Mouse (Mus musculus) urinary bladder, postnatal 4 days (tissue): Measurements from ENCODE around the gene Hist2h3c1.
"Not testable (repeated sequence)": the region's sequence is repeated elsewhere in the genome, so short reads cannot be mapped to it uniquely, and the experiment has no call there.

Experiments used
- DNase-seq, 2 experiments: peaks; one replicate each; pipeline ENCODE4 v3.0.0; 2021 to 2022; ENCODE audit warnings: low spot score in 2 of 2

Gene Hist2h3c1

DNA sequence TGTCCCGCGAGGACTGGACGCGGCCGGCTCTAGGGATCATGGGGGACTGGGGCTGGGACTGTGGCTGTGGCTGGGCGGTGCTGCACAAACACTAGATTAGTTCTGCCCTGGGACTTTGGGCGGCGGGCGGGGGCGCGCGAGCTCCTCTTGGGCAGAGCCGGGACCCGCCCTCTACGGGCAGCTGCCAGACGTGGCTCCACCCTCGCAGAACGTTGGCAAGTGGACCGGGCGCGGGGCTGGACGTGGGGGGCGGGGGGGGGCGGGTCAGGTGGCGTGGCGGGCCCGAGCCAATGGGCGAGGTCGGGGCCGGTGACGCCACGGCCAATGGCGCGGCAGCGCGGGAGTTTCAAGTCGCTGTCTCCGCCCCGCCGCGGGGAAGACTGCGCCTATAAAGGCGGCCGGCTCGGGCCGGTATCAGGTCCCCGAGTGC is at the start of gene Hist2h3c1:
TSS of gene Hist2h3c1 (plus strand) at position 259 of the 430 bp plus-strand sequence.
- DNase-seq = not testable (repeated sequence)

DNA sequence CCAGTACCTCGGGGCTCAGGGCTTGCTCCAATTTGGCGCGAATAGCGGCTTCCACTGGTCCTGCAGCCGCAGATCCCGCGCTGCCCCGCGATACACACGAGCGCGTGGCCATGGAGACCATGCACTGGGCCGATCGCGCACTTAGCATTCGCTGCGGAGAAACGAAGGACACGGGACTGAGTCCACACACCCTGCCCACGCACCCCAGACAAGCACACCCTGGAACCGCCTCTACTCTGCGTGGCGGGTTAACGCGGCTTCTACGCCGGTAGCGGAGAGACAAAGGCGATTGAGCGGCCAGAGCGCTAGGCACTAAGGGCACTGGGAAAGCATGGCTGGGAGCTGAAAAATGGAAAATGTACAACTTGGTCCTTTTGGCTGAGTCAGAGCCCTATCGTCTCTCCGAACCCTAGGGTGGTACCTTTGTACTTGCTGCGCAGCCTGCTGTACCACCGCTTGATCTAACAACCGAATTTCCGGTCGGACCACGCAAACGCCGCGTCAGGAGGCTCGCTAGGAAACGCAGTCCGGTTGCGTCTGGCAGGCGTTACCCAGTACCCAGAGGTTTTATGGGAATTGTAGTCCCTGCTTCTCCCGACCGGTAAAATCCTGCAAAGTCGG is 49.2 kb upstream of the Hist2h3c1 start:
- peak; percentile 81 to 86 for DNase-seq

DNA sequence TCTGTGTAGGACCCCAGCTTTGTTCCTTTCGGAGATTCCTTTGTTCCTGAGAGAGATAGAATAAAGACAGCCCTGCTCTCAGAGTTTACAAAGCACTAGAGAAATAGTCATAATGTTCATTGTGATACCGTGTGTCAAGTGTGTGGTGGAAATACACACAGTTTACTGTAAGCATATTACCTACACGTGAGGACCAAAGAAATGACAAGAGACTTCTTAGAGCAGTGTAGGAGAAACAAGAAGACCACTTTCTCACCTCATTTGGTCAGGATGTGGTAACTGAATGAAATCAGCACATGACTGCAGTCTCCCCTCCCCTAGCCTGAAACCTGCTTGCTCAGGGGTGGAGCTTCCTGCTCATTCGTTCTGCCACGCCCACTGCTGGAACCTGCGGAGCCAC is 48.3 kb upstream of the Hist2h3c1 start:
- DNase-seq = no peak

DNA sequence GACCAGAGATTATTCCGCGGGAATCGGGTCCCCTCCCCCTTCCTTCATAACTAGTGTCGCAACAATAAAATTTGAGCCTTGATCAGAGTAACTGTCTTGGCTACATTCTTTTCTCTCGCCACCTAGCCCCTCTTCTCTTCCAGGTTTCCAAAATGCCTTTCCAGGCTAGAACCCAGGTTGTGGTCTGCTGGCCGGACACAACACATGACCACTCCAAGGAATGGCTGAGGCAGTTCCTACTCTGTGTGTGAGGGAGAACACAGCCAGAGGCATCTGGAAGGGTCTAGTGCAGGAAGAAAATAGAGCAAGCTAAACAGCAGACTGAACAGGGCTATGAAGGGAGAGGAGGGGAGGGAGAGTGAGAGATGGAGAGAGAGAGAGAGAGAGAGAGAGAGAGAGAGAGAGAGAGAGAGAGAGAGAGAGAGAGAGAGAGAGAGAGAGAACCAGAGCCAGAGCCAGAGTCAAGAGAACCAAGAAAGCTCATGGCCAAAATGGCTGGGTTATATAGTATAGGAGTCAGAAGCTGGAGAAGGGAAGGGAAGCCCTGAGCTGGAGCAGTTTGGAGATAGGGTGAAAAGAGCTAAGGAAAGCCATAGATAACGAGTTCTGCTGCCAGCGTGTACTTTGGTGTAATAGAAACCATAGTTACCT is 47.8 kb upstream of the Hist2h3c1 start:
- DNase-seq = not testable (repeated sequence)

DNA sequence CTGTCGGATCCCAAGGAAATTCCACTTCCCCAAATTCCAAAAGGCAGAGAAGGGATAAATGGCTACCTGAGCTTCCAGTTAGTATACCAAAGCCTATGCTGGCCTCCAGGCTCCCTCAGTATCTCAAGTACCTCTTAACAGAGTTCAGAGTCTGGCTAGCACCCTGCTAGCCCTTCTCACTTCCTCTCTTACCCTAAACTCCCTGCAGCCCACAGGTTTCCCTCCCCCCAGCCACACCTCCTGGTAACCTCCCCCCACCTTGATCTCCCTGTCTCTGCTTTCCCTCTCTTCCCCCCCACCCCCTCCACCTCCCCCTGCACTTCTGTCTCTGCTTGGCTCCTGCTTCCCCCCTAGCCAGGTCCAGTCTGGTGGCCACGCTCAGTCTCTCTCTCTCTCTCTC is 46.8 kb upstream of the Hist2h3c1 start:
- DNase-seq = no peak

DNA sequence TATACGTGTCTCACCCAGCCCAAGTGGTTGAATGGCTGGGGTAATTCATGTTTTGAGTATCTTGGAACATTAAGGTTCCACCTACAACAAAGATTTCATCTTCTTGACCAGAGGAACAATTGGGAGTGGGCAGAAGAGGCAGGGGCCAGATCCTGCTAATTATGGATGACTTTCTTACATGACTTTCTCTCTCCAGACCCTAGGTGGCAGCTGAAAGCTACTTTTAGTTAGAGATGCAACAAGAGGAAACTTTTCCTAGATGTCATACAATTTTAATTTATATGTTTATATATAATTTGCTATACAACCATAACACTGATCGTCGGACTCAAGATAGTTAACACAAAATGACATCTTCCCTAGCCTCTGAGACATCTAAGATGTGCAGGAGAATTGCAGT is 38.7 kb upstream of the Hist2h3c1 start:
- no peak for DNase-seq

DNA sequence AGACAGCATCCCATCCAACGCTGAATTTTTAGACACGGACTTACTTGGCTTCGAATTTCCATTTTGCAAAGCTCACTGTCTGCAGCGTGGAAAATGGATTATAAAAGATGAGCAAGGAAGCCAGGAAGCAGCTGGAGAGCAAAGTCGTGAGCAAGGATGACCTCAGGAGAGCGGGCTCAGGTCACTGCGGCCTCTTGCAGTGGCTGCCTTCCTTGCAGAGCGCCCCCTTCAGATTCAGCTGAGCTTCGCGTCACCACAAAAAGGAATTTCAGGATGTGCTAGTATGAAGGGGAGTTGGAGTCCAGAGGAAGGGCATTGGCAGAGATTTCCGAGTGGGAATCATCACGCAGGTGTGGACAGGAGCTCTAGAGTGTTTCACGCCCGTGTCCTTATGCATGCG is 37.2 kb upstream of the Hist2h3c1 start:
- DNase-seq = no peak

DNA sequence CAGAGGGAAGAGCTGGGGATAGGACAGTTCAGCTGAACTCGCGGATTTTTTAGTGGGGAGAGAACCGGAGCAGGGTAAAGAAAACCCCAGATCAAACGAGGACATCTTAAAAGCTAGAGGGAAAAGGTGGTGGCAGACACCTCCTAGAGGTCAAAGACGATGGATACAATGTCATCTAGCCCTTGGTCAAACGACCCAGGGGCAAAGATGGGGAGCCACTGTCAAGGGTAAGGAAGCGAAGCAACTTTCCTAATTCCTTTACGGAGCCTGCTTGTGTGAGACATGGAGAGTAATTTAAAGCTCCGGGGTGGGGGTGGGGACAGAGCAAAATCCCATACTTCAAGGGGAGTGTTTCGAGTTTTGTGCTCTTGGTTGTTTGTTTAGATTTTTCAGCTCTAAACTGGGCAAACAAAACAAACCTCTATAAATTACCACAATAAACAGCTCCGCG is 27.3 kb upstream of the Hist2h3c1 start:
- DNase-seq = no peak

DNA sequence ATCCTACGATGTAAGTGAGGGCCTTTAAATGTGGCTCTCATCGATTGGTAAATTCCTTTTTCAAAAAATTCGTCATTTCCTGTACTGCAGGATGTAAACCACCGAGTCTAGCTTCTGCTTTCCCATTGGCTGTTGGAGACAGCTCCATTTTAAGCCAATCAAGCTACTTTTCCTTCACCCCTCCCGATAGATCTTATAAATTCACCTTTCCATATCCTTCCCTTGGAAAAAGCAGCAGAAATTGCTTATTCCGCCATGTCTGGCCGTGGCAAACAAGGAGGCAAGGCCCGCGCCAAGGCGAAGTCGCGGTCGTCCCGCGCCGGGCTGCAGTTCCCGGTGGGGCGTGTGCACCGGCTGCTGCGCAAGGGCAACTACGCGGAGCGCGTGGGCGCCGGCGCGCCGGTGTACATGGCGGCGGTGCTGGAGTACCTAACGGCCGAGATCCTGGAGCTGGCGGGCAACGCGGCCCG is 26.8 kb upstream of the Hist2h3c1 start, which contains the start of the genes Bola1 and Hist2h2ab:
TSS of gene Bola1 (minus strand) at position 49 of the 470 bp plus-strand sequence.
TSS of gene Hist2h2ab (plus strand) at position 205 of the 470 bp plus-strand sequence.
- DNase-seq = peak; percentile 64 to 65

DNA sequence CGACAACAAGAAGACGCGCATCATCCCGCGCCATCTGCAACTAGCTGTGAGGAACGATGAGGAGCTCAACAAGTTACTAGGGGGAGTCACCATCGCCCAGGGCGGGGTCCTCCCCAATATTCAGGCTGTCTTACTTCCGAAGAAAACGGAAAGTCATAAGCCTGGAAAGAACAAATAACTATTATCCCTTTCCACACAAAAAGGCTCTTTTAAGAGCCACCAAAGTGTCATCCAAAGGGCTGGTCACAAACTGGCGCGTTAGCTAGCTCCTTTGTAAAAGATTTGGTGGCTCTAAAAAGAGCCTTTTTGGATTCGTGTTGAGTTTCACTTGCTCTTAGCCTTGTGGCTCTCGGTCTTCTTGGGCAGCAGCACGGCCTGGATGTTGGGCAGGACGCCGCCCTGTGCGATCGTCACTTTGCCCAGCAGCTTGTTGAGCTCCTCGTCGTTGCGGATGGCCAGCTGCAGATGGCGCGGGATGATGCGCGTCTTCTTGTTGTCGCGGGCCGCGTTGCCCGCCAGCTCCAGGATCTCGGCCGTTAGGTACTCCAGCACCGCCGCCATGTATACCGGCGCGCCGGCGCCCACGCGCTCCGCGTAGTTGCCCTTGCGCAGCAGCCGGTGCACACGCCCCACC is 26.2 kb upstream of the Hist2h3c1 start:
- not testable (repeated sequence) for DNase-seq

DNA sequence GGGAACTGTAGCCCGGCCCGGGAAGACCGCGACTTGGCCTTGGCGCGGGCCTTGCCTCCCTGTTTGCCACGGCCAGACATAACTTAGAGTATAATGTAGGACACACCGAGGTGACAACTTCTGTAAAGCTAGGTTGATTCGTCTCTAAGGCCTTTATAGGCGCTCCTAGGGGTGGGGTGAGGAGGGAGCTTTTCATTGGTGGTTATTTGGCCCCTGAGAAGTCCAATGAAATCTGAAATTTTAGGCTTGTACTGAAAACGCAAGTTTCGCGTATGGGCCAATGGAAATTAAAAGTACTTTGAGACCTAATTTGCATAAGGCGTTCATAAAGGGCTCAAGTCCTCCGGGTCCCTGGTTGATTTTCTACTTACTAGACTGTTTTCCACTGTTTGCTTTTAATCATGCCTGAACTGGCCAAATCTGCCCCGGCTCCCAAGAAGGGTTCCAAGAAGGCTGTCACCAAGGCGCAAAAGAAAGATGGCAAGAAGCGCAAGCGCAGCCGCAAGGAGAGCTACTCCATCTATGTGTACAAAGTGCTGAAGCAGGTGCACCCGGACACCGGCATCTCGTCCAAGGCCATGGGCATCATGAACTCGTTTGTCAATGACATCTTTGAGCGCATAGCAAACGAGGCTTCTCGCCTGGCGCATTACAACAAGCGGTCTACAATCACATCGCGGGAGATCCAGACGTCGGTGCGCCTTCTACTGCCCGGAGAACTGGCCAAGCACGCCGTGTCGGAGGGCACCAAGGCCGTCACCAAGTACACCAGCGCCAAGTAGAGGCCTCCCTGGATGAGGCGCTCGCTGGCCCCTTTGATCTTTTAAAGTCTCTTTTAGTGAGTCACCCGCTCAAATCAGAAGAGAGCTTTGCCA is 25.5 kb upstream of the Hist2h3c1 start, which contains the start of the genes Hist2h2ac and Hist2h2be:
TSS of gene Hist2h2ac (minus strand) at position 116 of the 875 bp plus-strand sequence.
TSS of gene Hist2h2be (plus strand) at position 355 of the 875 bp plus-strand sequence.
- DNase-seq = peak; percentile 71 to 76

DNA sequence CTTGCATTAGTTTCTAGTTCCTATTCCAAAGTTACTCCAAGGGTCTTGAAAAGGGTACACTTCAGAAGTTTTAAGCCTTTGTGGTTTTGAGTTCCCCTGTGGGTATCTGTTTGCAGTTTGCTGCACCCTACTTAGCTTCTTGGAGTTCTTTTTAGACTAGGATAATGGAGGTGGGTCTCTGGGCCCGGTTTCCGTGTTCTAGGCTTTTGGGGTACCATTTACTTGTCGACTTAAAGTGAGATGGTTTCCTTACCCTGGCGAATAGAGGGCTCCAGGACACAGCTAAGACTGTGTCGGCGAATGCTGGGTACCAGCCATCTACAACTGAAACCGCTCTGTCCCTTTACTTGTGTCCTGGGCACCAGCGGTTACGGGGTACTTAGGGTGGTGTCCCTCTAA is 24.8 kb upstream of the Hist2h3c1 start:
- no peak for DNase-seq

DNA sequence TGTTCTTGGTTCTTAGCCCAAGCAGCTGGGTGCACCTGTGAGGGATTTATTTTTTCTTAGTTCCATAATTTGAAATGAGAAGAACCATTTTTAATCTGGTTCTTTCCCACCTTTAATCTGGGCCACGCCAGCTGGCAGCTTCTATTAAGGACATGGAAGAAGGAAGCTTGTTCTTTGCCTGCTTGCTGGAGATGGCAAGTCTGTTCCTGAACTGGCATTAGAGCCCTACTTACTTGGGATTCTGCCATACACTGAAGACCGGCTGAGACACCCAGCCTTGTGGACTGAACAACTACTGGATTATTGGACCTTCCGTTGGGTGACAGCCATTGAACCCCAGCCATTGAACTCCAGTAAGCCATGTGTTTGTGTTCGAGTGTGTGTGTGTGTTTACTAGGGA is 23.7 kb upstream of the Hist2h3c1 start:
- DNase-seq = no peak

DNA sequence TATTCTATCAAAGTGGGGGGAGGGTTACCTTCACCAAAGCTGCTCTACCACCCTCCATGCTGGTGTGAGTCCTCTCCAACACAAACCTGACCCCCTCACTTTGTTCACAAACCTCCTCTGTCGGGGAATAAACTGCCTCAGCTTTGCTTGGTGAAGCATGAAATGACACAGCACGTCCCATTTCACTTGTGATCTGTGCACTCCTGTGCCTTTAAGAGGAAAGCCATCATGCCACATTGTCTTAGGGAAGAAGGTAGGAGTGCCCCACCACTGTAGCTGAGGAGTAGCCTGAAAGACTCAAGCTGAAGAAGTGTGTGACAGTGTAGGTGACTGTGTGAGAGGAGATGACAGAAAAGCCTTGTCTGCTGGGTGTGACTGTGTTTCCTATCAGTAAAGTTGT is 21.1 kb upstream of the Hist2h3c1 start:
- DNase-seq = no peak

DNA sequence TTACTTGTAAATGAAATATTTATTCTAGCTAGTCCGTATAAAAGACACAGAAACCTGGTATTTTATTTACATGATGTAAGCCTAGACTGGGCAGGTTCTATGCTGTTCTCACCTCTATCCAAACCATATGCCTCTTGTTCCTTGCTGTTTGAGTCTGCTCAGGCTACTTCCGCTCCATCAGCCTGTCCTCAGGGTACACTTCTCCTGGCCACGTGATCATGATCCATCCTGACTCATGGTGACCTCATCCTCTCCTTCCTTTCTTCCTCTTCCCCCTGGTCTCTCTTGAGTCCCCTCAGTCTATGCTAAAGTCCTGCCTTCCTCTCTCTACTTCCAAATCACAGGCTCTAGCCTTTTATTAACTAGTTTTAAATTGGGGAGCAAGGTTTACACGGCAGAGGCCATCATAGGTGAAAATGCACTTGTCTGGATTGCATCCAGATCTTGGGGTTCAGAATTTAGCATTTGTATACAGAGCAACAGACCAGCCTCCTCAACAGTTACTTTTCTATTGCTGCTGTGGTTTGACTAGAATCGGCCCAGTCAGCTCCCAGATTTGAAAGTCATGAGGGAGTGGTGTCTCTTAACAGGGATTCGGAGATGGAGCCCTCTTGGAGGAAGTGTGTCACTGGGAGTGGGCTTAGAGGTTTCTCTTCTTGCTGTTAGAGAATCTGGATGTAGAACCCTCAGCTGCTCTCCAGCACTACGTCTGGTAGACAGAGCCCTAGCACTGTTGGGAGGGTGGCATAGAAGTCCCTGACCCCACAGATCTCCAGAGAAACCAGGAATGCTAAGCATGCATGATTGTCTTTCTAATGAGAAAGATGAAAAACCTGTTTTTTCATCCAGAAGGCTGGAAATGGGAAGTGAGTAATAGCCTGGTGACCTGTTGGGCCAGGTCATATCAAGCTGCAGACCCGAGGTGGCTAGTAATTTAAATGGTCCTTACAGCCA is 19.5 kb upstream of the Hist2h3c1 start:
- no peak for DNase-seq

DNA sequence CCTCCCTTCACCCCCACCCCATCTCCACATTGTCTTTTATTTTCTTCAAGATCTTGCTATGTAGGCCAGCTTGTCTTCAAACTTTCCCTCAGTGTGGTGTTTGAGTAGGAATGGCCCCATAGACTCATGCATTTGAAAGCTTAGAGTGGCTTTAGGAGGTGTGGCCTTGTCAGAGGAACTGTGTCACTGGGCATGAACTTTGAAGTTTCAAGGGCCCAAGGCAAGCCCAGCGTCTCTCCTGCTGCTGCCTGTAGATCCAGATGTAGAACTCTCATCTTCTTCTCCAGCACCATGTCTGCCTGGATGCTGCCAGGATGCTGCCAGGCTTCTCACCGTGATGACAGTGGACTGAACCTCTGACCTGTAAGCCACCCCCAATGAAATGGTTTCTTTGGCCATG is 17.7 kb upstream of the Hist2h3c1 start:
- DNase-seq = no peak

DNA sequence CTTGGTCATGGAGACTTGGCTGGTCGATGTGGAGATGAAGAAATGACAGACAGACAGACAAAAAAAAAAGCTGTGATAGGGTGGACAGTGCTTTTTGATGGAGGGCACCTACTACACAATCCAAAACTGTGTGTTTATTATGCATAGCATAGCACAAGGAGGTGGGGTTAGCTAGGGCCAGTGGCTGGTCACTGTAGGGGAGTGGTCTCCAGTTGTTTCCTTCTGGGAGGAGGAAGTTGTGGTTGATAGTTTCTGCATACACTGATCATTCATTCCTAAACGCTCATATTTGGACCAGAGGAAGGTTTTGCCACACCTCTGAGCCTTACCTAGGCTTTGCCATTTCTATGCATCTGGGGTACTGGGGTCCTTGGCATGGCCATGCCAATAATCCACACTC is 16.1 kb upstream of the Hist2h3c1 start:
- DNase-seq = no peak

DNA sequence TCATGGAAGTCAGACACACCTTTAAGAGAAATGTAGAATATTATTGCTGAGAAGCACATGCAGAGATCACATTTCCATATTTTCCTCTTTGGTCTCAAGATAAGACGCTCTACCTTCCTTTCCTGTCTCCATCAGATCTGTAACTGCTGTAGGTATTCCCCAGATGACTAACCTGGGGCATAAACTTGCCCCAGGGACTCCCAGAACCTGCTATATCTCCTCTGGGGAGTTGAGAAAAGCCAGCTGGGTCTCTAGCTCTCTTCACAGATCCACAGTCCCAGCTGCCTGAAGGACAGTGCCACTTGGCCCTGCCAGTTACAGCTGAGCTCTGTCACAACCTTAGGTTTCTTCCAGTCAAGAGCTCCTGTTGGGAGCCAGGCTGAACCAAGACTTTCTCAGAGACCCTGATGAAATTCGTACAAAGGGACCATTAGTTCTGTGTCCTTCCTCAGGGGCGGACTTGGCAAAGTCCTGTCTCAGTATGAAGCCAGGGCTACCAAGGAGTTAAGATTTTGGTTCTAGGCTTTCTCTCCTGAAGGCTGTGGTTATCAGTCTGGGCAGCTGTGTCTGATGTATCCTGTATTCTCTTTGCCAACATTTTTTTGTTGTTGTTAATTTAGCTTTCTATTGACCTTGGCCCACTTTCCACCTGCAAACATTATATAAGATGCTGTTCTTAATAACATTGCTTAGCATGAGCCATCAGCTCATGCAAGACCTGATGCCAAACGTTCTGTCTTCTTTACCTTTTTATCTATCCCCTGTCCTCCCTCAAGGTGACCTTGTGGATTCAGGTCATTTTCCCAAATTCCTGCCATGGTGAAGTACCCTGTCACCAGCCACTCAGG is 15.4 kb upstream of the Hist2h3c1 start:
- DNase-seq = no peak

DNA sequence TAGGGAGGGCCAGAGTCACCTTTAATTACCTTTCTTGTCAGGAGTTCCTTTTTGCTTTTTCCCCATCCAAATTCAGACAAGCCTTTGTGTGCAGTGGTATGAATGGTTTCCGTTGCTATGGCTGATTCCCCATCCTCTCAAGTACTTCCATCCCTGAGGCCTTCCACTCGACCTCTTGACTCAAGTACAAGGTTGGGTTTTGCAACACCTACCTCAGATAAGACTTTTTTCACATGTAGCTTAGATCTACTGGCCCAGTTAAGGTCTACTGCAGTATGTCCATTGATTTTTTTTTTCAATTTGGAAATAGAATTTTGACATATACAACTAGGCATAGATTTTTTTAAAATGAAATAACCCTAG is 14.7 kb upstream of the Hist2h3c1 start:
- no peak for DNase-seq

DNA sequence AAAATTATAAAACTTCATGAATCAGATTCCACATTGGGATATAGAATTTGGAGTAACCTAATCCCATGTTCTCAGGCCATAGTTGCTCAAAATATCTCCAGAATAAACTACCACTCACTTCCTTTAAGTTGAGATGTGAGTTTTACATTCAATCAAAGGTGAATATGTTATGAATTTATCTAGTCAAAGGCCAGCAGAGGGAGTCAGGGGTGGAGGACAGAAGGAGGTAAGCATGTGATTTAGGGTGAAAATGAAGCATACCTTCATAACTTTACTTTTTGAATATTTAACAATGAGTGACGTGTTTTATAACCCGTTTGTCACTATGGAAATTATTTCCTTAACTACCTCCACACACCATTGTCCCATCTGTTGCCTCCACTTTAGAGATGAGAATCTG is 11.6 kb upstream of the Hist2h3c1 start:
- no peak for DNase-seq
